Comparison of ENCODE assay signal across 11 mouse cellular contexts in the genomic region with DNA sequence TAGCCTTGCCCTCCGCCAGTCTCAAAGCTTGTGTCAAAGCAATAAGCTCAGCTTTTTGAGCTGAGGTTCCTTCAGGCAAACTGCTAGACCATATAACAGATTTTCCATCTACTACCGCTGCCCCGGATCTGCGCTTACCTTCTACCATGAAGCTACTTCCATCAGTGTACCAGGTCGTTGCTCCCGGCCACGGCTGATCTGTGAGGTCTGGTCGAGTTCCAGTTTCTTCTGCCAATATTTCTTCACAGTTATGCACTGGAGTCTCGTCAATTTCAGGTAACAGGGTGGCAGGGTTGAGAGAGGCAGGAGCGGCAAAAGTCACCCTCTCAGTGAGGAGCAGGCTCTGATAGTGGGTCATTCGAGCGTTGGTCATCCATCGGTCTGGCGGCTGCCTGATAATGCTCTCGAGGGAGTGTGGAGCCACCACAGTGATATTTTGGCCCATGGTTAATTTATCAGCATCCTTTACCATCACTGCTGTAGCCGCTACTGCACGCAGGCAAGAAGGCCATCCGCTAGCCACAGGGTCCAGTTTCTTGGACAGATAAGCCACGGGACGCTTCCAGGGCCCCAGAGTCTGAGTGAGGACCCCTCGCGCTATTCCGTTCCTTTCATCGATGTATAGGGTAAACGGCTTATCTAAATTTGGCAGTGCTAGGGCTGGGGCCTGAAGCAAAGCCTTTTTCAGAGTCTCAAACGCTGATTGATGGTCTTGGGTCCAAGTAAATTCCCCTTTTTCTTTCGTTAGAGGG.
DNase-seq lines count a peak whose midpoint lies in the region; ATAC-seq lines count a peak whose summit lies in the region.
"Had no signal": no experiment of that assay in that cellular context is flagged by ENCODE, and none has a peak within 500 bp of the region (broad histone marks: within the 10 kb centered on the region; RNA-seq: fewer than 3 reads in every experiment).

No protein-coding gene starts in this region.

- peaks cover 78% of the 10 kb centered on the region for H3K9me3 ChIP-seq in midbrain, embryonic 14.5 days (ENCODE audit: control insufficient read depth, low read length)
- H3K9me3 ChIP-seq in midbrain, embryonic 13.5 days, result peaks cover 78% of the 10 kb centered on the region

- no peak for ATAC-seq in midbrain, embryonic 14.5 days (ENCODE audit: low FRiP score, low TSS enrichment)
- ATAC-seq in midbrain, embryonic 13.5 days, result no peak
- no peak for ATAC-seq in inflammation-experienced regulatory T-cells, adult 6 months

- H3K27me3 ChIP-seq in midbrain, embryonic 14.5 days (ENCODE audit: control insufficient read depth, insufficient read depth, low read length), result no peaks in the 10 kb centered on the region
- peaks cover 2% of the 10 kb centered on the region; the same call in 1 of the 2 replicates for H3K27me3 ChIP-seq in midbrain, embryonic 13.5 days

- 63% methylated on average over 27 of the region's 27 CpGs for WGBS in midbrain, embryonic 14.5 days
- 67% methylated on average over 27 of the region's 27 CpGs for WGBS in midbrain, embryonic 13.5 days

- H3K4me3 ChIP-seq in midbrain, embryonic 14.5 days (replicated peaks; ENCODE audit: low read depth, low read length), result no peak overlapping the region
- no peak overlapping the region for H3K4me3 ChIP-seq in midbrain, embryonic 13.5 days (replicated peaks)
- H3K4me3 ChIP-seq: embryonic facial prominence, embryonic 12.5 days; limb, embryonic 13.5 days had no signal

- no peak overlapping the region for H3K27ac ChIP-seq in midbrain, embryonic 14.5 days (replicated peaks; ENCODE audit: low read depth, low read length)
- H3K27ac ChIP-seq in midbrain, embryonic 13.5 days, result no peak overlapping the region
- H3K27ac ChIP-seq: embryonic facial prominence, embryonic 12.5 days; limb, embryonic 13.5 days had no signal

- no peaks in the 10 kb centered on the region for H3K36me3 ChIP-seq in midbrain, embryonic 14.5 days (ENCODE audit: control insufficient read depth, insufficient read depth, low read length)
- peaks cover 26% of the 10 kb centered on the region; the same call in 1 of the 2 replicates for H3K36me3 ChIP-seq in midbrain, embryonic 13.5 days

- no peak overlapping the region for H3K9ac ChIP-seq in midbrain, embryonic 14.5 days (replicated peaks; ENCODE audit: low read length)
- no peak overlapping the region for H3K9ac ChIP-seq in midbrain, embryonic 13.5 days (replicated peaks)
- H3K9ac ChIP-seq: embryonic facial prominence, embryonic 12.5 days; limb, embryonic 13.5 days had no signal

- intact Hi-C loops in heart, postnatal 25 days (cut with DNase I), result no loop called here

- peak; percentile 91 for DNase-seq in heart, adult 11 months
- DNase-seq in heart, postnatal 25 days (ENCODE audit: low spot score), result no peak
- peak; percentile 1 for DNase-seq in midbrain, embryonic 14.5 days
- peak; percentile 7 for DNase-seq in embryo, embryonic 10.5 days (ENCODE audit: low spot score)
- DNase-seq in skeletal muscle tissue, adult 2 months (ENCODE audit: low read depth, low spot score), result peak; percentile 3
- no peak for DNase-seq in left cerebral cortex, adult 8-10 months (ENCODE audit: low spot score in 2 of 2)
- DNase-seq: kidney, adult 9 months had no signal

- H3K4me2 ChIP-seq in midbrain, embryonic 14.5 days (ENCODE audit: low read length), result no peak overlapping the region
- H3K4me2 ChIP-seq in midbrain, embryonic 13.5 days (replicated peaks), result no peak overlapping the region
- H3K4me2 ChIP-seq: embryonic facial prominence, embryonic 12.5 days; limb, embryonic 13.5 days had no signal

- H3K4me1 ChIP-seq in midbrain, embryonic 14.5 days (ENCODE audit: control insufficient read depth, insufficient read depth, low read length), result no peaks in the 10 kb centered on the region
- no peaks in the 10 kb centered on the region for H3K4me1 ChIP-seq in midbrain, embryonic 13.5 days (replicated peaks)
- H3K4me1 ChIP-seq: embryonic facial prominence, embryonic 12.5 days; limb, embryonic 13.5 days had no signal

Comparison
In these comparisons a context has a peak if more than half of its experiments do, and no peak if none do; other contexts are left out.
1. DNase-seq: peak in heart, adult 11 months (single experiment), midbrain, embryonic 14.5 days (single experiment), embryo, embryonic 10.5 days (single experiment) and skeletal muscle tissue, adult 2 months (single experiment); none in heart, postnatal 25 days (single experiment) and left cerebral cortex, adult 8-10 months (0 of 2).